Mouse (Mus musculus) G1E (cell line): ENCODE measurements at regions not wholly inside any gene's neighbourhood (a gene's known extent, or its start where the extent isn't known, plus 50 kb on each side); places are given as distances from the start of the nearest gene placed in this dataset.

Source experiments
- ATAC-seq: 2 replicates; pipeline ENCODE4 v1.8.0; 2016; ENCODE audit warnings: mild to moderate bottlenecking; ENCODE audit not compliant: insufficient number of reproducible peaks, poor library complexity, low FRiP score, severe bottlenecking; ENCODE audit errors: extremely low read depth
- DNase-seq: peaks from one replicate; pipeline ENCODE4 v3.0.0; 2012; ENCODE audit warnings: low spot score
- H3K27me3 ChIP-seq: 2 replicates; pipeline ENCODE4 v1.6.1; 2012; ENCODE audit warnings: mild to moderate bottlenecking, low read length, inconsistent platforms; ENCODE audit not compliant: insufficient read depth
- H3K36me3 ChIP-seq: replicated peaks from 2 replicates; pipeline ENCODE3; 2012; ENCODE audit warnings: mild to moderate bottlenecking, inconsistent platforms
- H3K4me1 ChIP-seq: 2 replicates; pipeline ENCODE4 v1.6.1; 2012; ENCODE audit warnings: low read depth, low read length, inconsistent platforms, mixed read lengths; ENCODE audit not compliant: insufficient read depth
- H3K4me3 ChIP-seq: 2 replicates; pipeline ENCODE4 v1.5.1; 2012; ENCODE audit warnings: low read depth, mild to moderate bottlenecking, inconsistent platforms, low read length, moderate library complexity, mixed read lengths
- H3K9me3 ChIP-seq: replicated peaks from 2 replicates; pipeline ENCODE4 v1.6.1; 2012; ENCODE audit warnings: inconsistent platforms
- CTCF ChIP-seq: IDR thresholded peaks from 2 replicates; pipeline ENCODE4 v1.5.1; 2012; ENCODE audit warnings: low read depth, low read length, inconsistent platforms, mixed read lengths
- GATA1 ChIP-seq: IDR thresholded peaks from 2 replicates; pipeline ENCODE4 v1.6.1; 2012; ENCODE audit warnings: borderline replicate concordance, low read length, inconsistent platforms, mixed read lengths
- GATA2 ChIP-seq: IDR thresholded peaks from 2 replicates; pipeline ENCODE4 v1.6.1; 2012; ENCODE audit warnings: low read depth, low read length, inconsistent platforms, borderline replicate concordance
- POLR2AphosphoS5 ChIP-seq: IDR thresholded peaks from 2 replicates; pipeline ENCODE4 v1.6.1; 2012; ENCODE audit warnings: low read depth, low read length, inconsistent platforms; ENCODE audit not compliant: insufficient replicate concordance
- TAL1 ChIP-seq: conservative IDR thresholded peaks from 2 replicates; pipeline ENCODE4 v1.6.1; 2012; ENCODE audit warnings: low read depth, low read length, inconsistent platforms, mixed read lengths

DNA sequence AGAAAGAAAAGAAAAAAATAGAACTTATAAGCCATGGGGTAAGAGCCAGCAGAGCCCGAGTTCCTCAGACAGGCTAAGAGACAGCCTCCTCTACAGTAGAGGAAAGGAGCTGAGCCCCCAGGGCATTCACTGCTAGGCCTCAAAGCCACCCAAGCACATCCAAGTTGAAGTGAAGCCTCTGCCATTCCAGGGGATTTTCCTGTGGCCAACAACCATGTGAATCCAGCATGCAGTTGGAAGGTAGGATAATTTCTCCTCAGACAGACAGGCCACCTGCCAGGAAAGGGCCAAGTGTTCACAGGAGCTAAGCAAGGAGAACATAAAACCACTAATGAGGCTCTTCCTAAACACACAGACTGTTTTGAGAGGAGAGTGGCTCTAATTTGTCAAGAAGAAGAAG lies 199.6 kb upstream of the Cdyl start:
- DNase-seq = no peak
- H3K36me3 ChIP-seq = no peaks in the 10 kb centered on the region
- H3K4me3 ChIP-seq = no peak overlapping the region
- peaks cover 40% of the 10 kb centered on the region for H3K27me3 ChIP-seq
- no peaks in the 10 kb centered on the region for H3K9me3 ChIP-seq
- no peaks in the 10 kb centered on the region for H3K4me1 ChIP-seq
- ATAC-seq = no peak
- TF ChIP-seq CTCF (no peak), GATA1 (no peak), POLR2AphosphoS5 (no peak), GATA2 (no peak), TAL1 (no peak)

DNA sequence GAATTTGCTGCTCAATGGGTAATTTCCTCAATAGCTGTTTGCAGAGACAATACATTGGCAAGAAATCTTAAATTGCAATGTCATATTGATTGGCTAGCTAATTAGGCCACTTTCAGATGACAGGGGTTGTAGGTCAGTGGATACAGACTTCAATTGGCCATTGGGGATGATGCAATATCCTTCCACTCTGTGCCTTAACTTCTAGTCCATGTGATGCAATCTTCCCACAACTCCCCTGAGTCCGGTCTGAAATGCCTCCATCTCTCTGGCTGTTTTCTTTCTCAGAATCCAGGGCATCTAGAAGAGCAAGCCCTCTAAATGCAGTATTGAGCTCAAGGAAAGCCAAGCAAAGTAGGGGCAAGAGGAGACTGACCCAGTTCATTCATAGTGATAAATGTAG lies 196.4 kb upstream of the Cdyl start:
- ATAC-seq (no peak), DNase-seq (no peak)
- Histone ChIP-seq H3K4me3 (no peak overlapping the region), H3K27me3 (peaks cover 32% of the 10 kb centered on the region), H3K9me3 (no peaks in the 10 kb centered on the region), H3K4me1 (no peaks in the 10 kb centered on the region), H3K36me3 (no peaks in the 10 kb centered on the region)
- TF ChIP-seq CTCF (no peak), GATA2 (no peak), POLR2AphosphoS5 (no peak), GATA1 (no peak), TAL1 (no peak)

DNA sequence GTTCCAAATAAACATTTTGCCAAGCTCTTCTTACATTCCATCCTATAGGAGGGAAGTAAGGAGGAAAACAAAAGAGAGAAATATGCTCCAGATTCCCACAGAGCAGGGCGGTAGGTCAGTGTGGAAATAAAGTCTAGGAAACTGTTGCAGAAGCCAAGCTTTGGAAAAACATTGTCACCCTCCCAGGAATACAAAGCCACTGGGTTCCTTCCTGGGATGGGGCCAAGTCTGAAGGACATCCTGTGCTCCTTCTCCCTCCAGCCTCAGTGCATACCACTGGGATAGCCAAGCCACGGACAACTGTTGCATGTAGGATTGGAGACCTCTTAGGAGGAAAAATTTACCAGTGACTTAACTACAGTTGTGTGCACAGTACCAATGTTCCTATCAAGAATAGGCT lies 195.8 kb upstream of the Cdyl start:
- DNase-seq = no peak
- peaks cover 26% of the 10 kb centered on the region for H3K27me3 ChIP-seq
- no peak for TF ChIP-seq TAL1
- no peak for TF ChIP-seq GATA1
- no peak for TF ChIP-seq POLR2AphosphoS5
- TF ChIP-seq CTCF = no peak
- H3K4me1 ChIP-seq = no peaks in the 10 kb centered on the region
- ATAC-seq = no peak
- no peaks in the 10 kb centered on the region for H3K36me3 ChIP-seq
- H3K4me3 ChIP-seq = no peak overlapping the region
- H3K9me3 ChIP-seq = no peaks in the 10 kb centered on the region

DNA sequence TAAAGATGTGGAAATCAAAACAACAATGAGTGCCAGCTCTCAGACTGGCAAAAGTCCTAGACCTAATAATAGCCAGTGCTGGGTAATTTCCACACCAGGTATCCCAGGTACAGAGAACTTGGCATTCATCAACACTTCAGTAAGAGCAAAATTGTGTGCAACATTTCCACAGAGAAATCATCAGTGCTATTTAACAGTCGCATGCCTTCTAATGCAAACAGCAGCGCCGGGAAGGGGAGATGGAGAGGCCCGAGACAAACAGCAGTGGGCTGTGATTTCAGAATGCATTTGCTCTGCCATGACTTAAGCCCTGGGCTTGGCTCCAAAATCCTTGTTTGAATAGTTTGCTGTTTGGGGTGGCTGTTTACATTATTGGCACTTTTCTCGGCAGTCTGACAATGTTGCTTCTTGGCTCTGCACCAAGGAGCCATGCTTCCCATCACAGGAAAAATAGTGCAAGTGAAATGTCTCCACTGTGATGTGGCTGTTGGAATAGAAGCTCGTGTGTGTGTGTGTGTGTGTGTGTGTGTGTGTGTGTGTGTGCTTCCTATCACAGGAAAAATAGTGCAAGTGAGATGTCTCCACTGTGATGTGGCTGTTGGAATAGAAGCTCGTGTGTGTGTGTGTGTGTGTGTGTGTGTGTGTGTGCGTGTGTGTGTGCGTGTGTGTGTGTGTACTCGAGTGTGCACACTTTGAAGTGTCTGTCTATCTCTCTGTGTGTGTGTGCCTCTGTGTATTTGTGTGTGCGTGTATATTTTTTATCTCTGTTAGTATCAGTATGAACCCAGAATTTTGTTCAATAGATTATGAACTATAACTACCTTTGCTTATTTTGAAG lies 190.1 kb upstream of the Cdyl start:
- Histone ChIP-seq H3K4me3 (no peak overlapping the region), H3K9me3 (no peaks in the 10 kb centered on the region), H3K27me3 (peaks cover 22% of the 10 kb centered on the region), H3K36me3 (no peaks in the 10 kb centered on the region), H3K4me1 (no peaks in the 10 kb centered on the region)
- TF ChIP-seq TAL1 (no peak), POLR2AphosphoS5 (no peak), GATA2 (no peak), CTCF (no peak), GATA1 (no peak)
- DNase-seq = no peak
- no peak for ATAC-seq

DNA sequence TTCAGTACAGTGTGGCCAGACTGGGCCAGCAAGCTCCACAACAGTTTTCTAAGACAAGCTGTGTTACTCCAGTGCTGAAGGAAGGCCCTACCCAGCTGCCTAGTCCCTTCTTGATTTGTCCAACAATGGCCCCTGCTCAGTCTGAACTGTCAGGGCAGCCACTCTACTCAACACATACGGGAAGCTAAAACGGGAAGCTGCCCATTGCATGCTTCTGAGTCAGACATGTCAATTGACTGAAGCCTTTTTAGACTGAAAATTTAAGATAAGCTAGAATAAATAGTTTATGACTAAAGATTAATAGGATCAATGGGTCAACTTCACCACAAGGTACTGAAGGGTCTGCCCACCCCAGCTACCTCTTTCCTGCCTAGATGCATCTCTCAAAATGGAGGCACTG lies 181.4 kb upstream of the Cdyl start:
- Histone ChIP-seq H3K27me3 (peaks cover 38% of the 10 kb centered on the region), H3K4me3 (no peak overlapping the region), H3K36me3 (no peaks in the 10 kb centered on the region), H3K9me3 (no peaks in the 10 kb centered on the region), H3K4me1 (no peaks in the 10 kb centered on the region)
- ATAC-seq (no peak), DNase-seq (no peak)
- TF ChIP-seq GATA2 = no peak
- TF ChIP-seq GATA1 = no peak
- no peak for TF ChIP-seq CTCF
- no peak for TF ChIP-seq POLR2AphosphoS5

DNA sequence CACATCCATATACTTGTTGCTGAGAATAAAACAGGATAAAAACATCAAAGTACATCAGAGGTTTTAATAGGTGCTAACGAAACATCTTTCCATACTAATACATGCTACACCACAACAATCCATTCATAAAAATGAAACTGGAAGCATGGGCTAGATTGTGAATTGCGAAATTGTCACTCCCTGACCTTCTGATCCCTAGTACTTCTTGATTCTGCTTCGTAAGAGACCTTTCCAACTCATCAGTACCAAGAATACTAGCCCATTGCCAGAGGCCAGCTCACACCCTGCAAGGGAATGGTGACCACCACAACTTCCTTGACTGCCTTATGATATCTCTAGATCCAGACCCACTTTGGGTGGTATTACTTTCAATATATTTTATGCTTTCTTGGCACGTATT lies 177.3 kb upstream of the Cdyl start:
- Histone ChIP-seq H3K36me3 (no peaks in the 10 kb centered on the region), H3K9me3 (no peaks in the 10 kb centered on the region), H3K4me1 (no peaks in the 10 kb centered on the region), H3K4me3 (no peak overlapping the region), H3K27me3 (peaks cover 38% of the 10 kb centered on the region)
- no peak for TF ChIP-seq GATA1
- TF ChIP-seq GATA2 = no peak
- TF ChIP-seq TAL1 = no peak
- TF ChIP-seq POLR2AphosphoS5 = no peak
- no peak for TF ChIP-seq CTCF
- DNase-seq (no peak), ATAC-seq (no peak)

DNA sequence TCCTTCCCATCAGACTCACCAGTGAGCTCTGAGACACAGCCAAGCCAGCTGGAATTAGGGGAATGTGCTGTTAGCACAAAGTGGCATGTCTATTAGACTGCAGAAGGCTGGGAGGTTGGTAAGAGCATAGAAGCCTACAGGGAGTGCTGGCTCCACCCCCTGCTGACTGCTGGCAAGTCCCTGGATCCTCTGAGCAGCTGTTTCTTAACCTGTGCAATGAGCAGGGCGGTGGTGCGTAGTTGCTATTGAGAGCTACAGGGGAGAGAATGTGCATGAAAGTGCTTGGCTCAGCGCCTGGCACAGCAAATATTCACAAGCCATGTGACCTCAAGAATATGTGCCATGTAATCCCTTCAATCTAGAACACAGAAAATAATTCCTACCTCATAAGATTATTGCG lies 173.5 kb upstream of the Cdyl start:
- H3K36me3 ChIP-seq = no peaks in the 10 kb centered on the region
- no peak overlapping the region for H3K4me3 ChIP-seq
- no peaks in the 10 kb centered on the region for H3K9me3 ChIP-seq
- TF ChIP-seq CTCF = no peak
- no peak for TF ChIP-seq TAL1
- no peak for TF ChIP-seq POLR2AphosphoS5
- no peak for TF ChIP-seq GATA1
- no peak for TF ChIP-seq GATA2
- peaks cover 20% of the 10 kb centered on the region for H3K27me3 ChIP-seq
- DNase-seq (no peak), ATAC-seq (no peak)
- H3K4me1 ChIP-seq = no peaks in the 10 kb centered on the region
